In the genomic region with DNA sequence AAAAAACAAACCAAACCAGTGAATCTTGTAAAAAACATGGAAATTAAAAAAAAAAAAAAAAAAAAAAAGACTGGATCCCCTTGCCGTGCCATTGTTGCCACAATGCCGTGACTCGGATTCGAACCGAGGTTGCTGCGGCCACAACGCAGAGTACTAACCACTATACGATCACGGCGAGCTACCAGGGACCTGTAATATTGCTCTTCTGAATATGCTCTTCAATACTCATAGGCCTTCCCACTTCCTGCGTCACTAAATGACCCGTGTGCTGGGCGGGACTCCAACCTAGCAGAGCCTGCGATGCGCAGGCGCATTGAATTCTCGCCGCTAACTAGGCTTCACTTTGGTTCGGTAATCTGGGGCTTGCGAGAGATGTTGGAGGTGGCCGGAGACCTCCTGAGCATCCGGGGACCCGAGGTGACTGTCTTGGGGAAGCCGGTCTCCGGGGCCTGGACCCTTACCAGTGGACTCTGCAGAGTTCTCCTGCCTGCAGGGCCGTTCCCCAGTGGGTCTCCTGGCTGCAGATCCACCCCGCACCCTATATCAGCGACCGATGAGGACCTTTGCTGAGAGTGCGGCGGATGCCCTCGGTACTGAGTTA, we compare ENCODE assay signal across 7 mouse cellular contexts. TPM values are rescaled to one million over a fixed set of nuclear protein-coding genes. Genes with fewer than 3 reads are reported as not detected.
DNase-seq lines count a peak whose midpoint lies in the region; ATAC-seq lines count a peak whose summit lies in the region.

No protein-coding gene starts in this region.

- peak overlapping the region; percentile 71 for H3K9ac ChIP-seq in limb, embryonic 11.5 days (ENCODE audit: low read length)
- peak overlapping the region; percentile 69 for H3K9ac ChIP-seq in midbrain, embryonic 14.5 days (replicated peaks; ENCODE audit: low read length)

- H3K27me3 ChIP-seq in embryonic facial prominence, embryonic 10.5 days (replicated peaks; ENCODE audit: low read depth, poor library complexity, severe bottlenecking): peaks cover 20% of the 10 kb centered on the region
- no peaks in the 10 kb centered on the region for H3K27me3 ChIP-seq in limb, embryonic 11.5 days (ENCODE audit: control insufficient read depth, insufficient read depth, low read length)
- H3K27me3 ChIP-seq in midbrain, embryonic 14.5 days (ENCODE audit: control insufficient read depth, insufficient read depth, low read length): 0 out of 2 replicates have a peak, but pooled peaks cover 5% of the 10 kb centered on the region

- peak overlapping the region; percentile 80 for H3K4me3 ChIP-seq in embryonic facial prominence, embryonic 10.5 days
- H3K4me3 ChIP-seq in limb, embryonic 11.5 days (ENCODE audit: low read depth, low read length): peak overlapping the region; percentile 56
- H3K4me3 ChIP-seq in midbrain, embryonic 14.5 days (replicated peaks; ENCODE audit: low read depth, low read length): peak overlapping the region; percentile 72

- DNase-seq in adrenal gland, postnatal 10 days: peak; percentile 94
- DNase-seq in embryonic facial prominence, embryonic 10.5 days (ENCODE audit: low spot score): peak; percentile 93
- peak; percentile 100 for DNase-seq in heart, adult 11 months
- DNase-seq in kidney, adult 18-20 months: peak; percentile 95
- DNase-seq in limb, embryonic 11.5 days (ENCODE audit: low spot score): peak; percentile 94
- peak; percentile 99 for DNase-seq in midbrain, embryonic 14.5 days
- peak; percentile 87 to 88 for DNase-seq in spleen, adult 18-20 months

- H3K36me3 ChIP-seq in embryonic facial prominence, embryonic 10.5 days (replicated peaks): no peaks in the 10 kb centered on the region
- H3K36me3 ChIP-seq in limb, embryonic 11.5 days (ENCODE audit: control insufficient read depth, insufficient read depth, low read length): no peaks in the 10 kb centered on the region
- H3K36me3 ChIP-seq in midbrain, embryonic 14.5 days (ENCODE audit: control insufficient read depth, insufficient read depth, low read length): no peaks in the 10 kb centered on the region

- H3K27ac ChIP-seq in embryonic facial prominence, embryonic 10.5 days (replicated peaks): peak overlapping the region; percentile 88
- H3K27ac ChIP-seq in limb, embryonic 11.5 days (replicated peaks; ENCODE audit: low read depth, low read length): peak overlapping the region; percentile 71
- H3K27ac ChIP-seq in midbrain, embryonic 14.5 days (replicated peaks; ENCODE audit: low read depth, low read length): peak overlapping the region; percentile 86

- no peaks in the 10 kb centered on the region for H3K9me3 ChIP-seq in embryonic facial prominence, embryonic 10.5 days
- no peaks in the 10 kb centered on the region for H3K9me3 ChIP-seq in limb, embryonic 11.5 days (ENCODE audit: control insufficient read depth, low read length)
- no peaks in the 10 kb centered on the region for H3K9me3 ChIP-seq in midbrain, embryonic 14.5 days (ENCODE audit: control insufficient read depth, low read length)

- under 1% methylated on average over 32 of the region's 32 CpGs for WGBS in embryonic facial prominence, embryonic 10.5 days
- WGBS in limb, embryonic 11.5 days: under 1% methylated on average over 32 of the region's 32 CpGs
- under 1% methylated on average over 32 of the region's 32 CpGs for WGBS in midbrain, embryonic 14.5 days

- peak; percentile 84 for ATAC-seq in limb, embryonic 11.5 days (ENCODE audit: insufficient number of reproducible peaks, low FRiP score, low TSS enrichment, low read depth)
- ATAC-seq in midbrain, embryonic 14.5 days (ENCODE audit: low FRiP score, low TSS enrichment): peak; percentile 91

- H3K4me1 ChIP-seq in embryonic facial prominence, embryonic 10.5 days: peaks cover 6% of the 10 kb centered on the region
- no peaks in the 10 kb centered on the region for H3K4me1 ChIP-seq in limb, embryonic 11.5 days (ENCODE audit: control insufficient read depth, insufficient read depth, low read length)
- no peaks in the 10 kb centered on the region; the same call in 1 of the 2 replicates for H3K4me1 ChIP-seq in midbrain, embryonic 14.5 days (ENCODE audit: control insufficient read depth, insufficient read depth, low read length)

- peak overlapping the region; percentile 69 for H3K4me2 ChIP-seq in limb, embryonic 11.5 days (ENCODE audit: low read depth, severe bottlenecking)
- H3K4me2 ChIP-seq in midbrain, embryonic 14.5 days (ENCODE audit: low read length): peak overlapping the region; percentile 77

RNA-seq across cellular contexts. Expression of gene Shf, which starts 6.5 kb away (rescaled TPM):
- total RNA-seq in adrenal gland, postnatal 10 days (2021): 10 to 100 TPM; 16.7 to 23.7 TPM
- 4.7 and 7.6 TPM in 2 replicates for polyA plus RNA-seq in embryonic facial prominence, embryonic 10.5 days (2016; fragmentation: Nextera tagmentation; extraction: Ambion mirVana)
- polyA plus RNA-seq in limb, embryonic 11.5 days (2014; fragmentation: Nextera tagmentation; extraction: Ambion mirVana): 6.2 and 7.9 TPM in 2 replicates
- polyA plus RNA-seq in midbrain, embryonic 14.5 days (2014; fragmentation: Nextera tagmentation; extraction: Ambion mirVana): 15.9 and 19.2 TPM in 2 replicates

RNA-seq across cellular contexts. Expression of gene Slc28a2, which starts 50.8 kb away (rescaled TPM):
- 10 to 100 TPM; 10.8 to 16.3 TPM for total RNA-seq in adrenal gland, postnatal 10 days (2021)
- polyA plus RNA-seq in embryonic facial prominence, embryonic 10.5 days (2016; fragmentation: Nextera tagmentation; extraction: Ambion mirVana): 0.10 and 0.19 TPM in 2 replicates
- polyA plus RNA-seq in limb, embryonic 11.5 days (2014; fragmentation: Nextera tagmentation; extraction: Ambion mirVana): not detected in 2 replicates
- polyA plus RNA-seq in midbrain, embryonic 14.5 days (2014; fragmentation: Nextera tagmentation; extraction: Ambion mirVana): not detected in 2 replicates

Comparison
In these comparisons a context has a peak if more than half of its experiments do, and no peak if none do; other contexts are left out.
1. Peak in every context shown above with its lines: DNase-seq, ATAC-seq, H3K4me3 ChIP-seq and H3K27ac ChIP-seq.